Mouse (Mus musculus): ENCODE data around the gene Lalba.
"Not testable (repeated sequence)": the region's sequence is repeated elsewhere in the genome, so short reads cannot be mapped to it uniquely, and the experiment has no call there.

The Lalba gene

GRCm38 (mm10) chr15:98497631-98498030, 15.1 kb upstream of the Lalba start:
- intact Hi-C loops (cut with DNase I): no loop called here

- intact Hi-C loops (cut with DNase I): no loop called here
These were observed 9.6 kb upstream of the Lalba start, which contains the start of gene Olfr279 for GRCm38 (mm10) chr15:98492102-98492501. TSS of gene Olfr279 (plus strand) at chr15:98492402.

- intact Hi-C loops (cut with DNase I): no loop called here
These were observed 8.8 kb upstream of the Lalba start for GRCm38 (mm10) chr15:98491332-98491731.

GRCm38 (mm10) chr15:98486433-98487021, 4.0 kb upstream of the Lalba start:
- intact Hi-C loops (cut with DNase I): no loop called here

GRCm38 (mm10) chr15:98483907-98484886, 1.7 kb upstream of the Lalba start:
- intact Hi-C loops (cut with DNase I): no loop called here

GRCm38 (mm10) chr15:98479568-98480102, 2.9 kb downstream of the Lalba start:
- intact Hi-C loops (cut with DNase I): no loop called here

GRCm38 (mm10) chr15:98476281-98476680, 6.2 kb downstream of the Lalba start:
- intact Hi-C loops (cut with DNase I): no loop called here

GRCm38 (mm10) chr15:98475382-98475781, 7.1 kb downstream of the Lalba start:
- intact Hi-C loops (cut with DNase I): no loop called here

- intact Hi-C loops (cut with DNase I): no loop called here
These were observed 7.6 kb downstream of the Lalba start for GRCm38 (mm10) chr15:98474958-98475357.

- intact Hi-C loops (cut with DNase I): no loop called here
These were observed 11.0 kb downstream of the Lalba start for GRCm38 (mm10) chr15:98471539-98471938.

- intact Hi-C loops (cut with DNase I): no loop called here
These were observed 12.9 kb downstream of the Lalba start, which contains the start of gene OR5BS1P for GRCm38 (mm10) chr15:98469596-98469995. TSS of gene OR5BS1P (plus strand) at chr15:98469896.

GRCm38 (mm10) chr15:98452288-98452687, 30.2 kb downstream of the Lalba start, which contains the start of gene Olfr281:
TSS of gene Olfr281 (plus strand) at chr15:98452588.
- intact Hi-C loops (cut with DNase I): no loop called here

- intact Hi-C loops (cut with DNase I): no loop called here
These were observed 34.0 kb downstream of the Lalba start for GRCm38 (mm10) chr15:98448521-98448920.

GRCm38 (mm10) chr15:98444561-98444960, 38.0 kb downstream of the Lalba start:
- intact Hi-C loops (cut with DNase I): no loop called here

- intact Hi-C loops (cut with DNase I): not testable (repeated sequence)
These were observed 51.6 kb downstream of the Lalba start, which contains the start of gene Olfr282 for GRCm38 (mm10) chr15:98430925-98431324. TSS of gene Olfr282 (plus strand) at chr15:98431225.

Small RNAs within 50 kb of the gene (microRNA-seq; reads per million reads assigned to microRNA genes)
- 3.2 to 9.9 reads per million in 2 experiments for gene Mir1291
